Mouse (Mus musculus) C2C12 (cell line): Measurements from ENCODE around the gene 2900026A02Rik. TPM values are rescaled to one million over a fixed set of nuclear protein-coding genes. Genes with fewer than 3 reads are reported as not detected.

Experiments used
- H3K27me3 ChIP-seq: one replicate; pipeline ENCODE4 v1.6.1; 2011; ENCODE audit not compliant: control insufficient read depth, insufficient read depth, insufficient read length
- H3K36me3 ChIP-seq: one replicate; pipeline ENCODE4 v1.6.1; 2011; ENCODE audit not compliant: control insufficient read depth, insufficient read depth
- H3K4me3 ChIP-seq: one replicate; pipeline ENCODE4 v1.5.1; 2011; ENCODE audit warnings: mild to moderate bottlenecking, control low read depth; ENCODE audit not compliant: poor library complexity, insufficient read depth, severe bottlenecking
- H3K79me2 ChIP-seq: one replicate; pipeline ENCODE4 v1.6.1; 2011; ENCODE audit not compliant: control insufficient read depth, insufficient read depth
- H3K79me3 ChIP-seq: one replicate; pipeline ENCODE4 v1.6.1; 2011; ENCODE audit warnings: low read depth, control low read depth
- H3ac ChIP-seq: one replicate; pipeline ENCODE3; 2011; ENCODE audit warnings: low read depth; ENCODE audit not compliant: control insufficient read depth, insufficient read length
- CEBPB ChIP-seq: IDR thresholded peaks from one replicate; pipeline ENCODE4 v1.6.1; 2011; ENCODE audit warnings: low read depth, mild to moderate bottlenecking, control low read depth, moderate library complexity
- CTCF ChIP-seq: IDR thresholded peaks from one replicate; pipeline ENCODE4 v1.5.1; 2011; ENCODE audit not compliant: control insufficient read depth, insufficient read depth, insufficient read length
- FOSL1 ChIP-seq: IDR thresholded peaks from one replicate; pipeline ENCODE4 v1.8.0; 2011; ENCODE audit warnings: mild to moderate bottlenecking, low read length; ENCODE audit not compliant: poor library complexity, insufficient read depth, severe bottlenecking
- MAX ChIP-seq: IDR thresholded peaks from one replicate; pipeline ENCODE4 v1.6.1; 2011; ENCODE audit warnings: mild to moderate bottlenecking, control low read depth
- MYOD1 ChIP-seq: IDR thresholded peaks from one replicate; pipeline ENCODE4 v1.6.1; 2011; ENCODE audit warnings: low read depth; ENCODE audit not compliant: control insufficient read depth, insufficient read length
- MYOG ChIP-seq: IDR thresholded peaks from one replicate; pipeline ENCODE4 v1.6.1; 2011; ENCODE audit not compliant: control insufficient read depth, insufficient read length; ENCODE audit errors: extremely low read depth
- USF1 ChIP-seq: IDR thresholded peaks from one replicate; pipeline ENCODE4 v1.6.1; 2011; ENCODE audit warnings: low read depth, mild to moderate bottlenecking, control low read depth, moderate library complexity
- polyA plus RNA-seq: library from polyadenylated mRNA; unstranded; fragments of >200 nt; fragmentation: generic; extraction: Trizol; gene quantifications from one replicate; pipeline ENCODE4 v1.2.1, GENCODE M21; 2012; ENCODE audit warnings: missing spikeins

Gene 2900026A02Rik
- polyA plus RNA-seq, 1 experiment = 8.4 TPM

DNA sequence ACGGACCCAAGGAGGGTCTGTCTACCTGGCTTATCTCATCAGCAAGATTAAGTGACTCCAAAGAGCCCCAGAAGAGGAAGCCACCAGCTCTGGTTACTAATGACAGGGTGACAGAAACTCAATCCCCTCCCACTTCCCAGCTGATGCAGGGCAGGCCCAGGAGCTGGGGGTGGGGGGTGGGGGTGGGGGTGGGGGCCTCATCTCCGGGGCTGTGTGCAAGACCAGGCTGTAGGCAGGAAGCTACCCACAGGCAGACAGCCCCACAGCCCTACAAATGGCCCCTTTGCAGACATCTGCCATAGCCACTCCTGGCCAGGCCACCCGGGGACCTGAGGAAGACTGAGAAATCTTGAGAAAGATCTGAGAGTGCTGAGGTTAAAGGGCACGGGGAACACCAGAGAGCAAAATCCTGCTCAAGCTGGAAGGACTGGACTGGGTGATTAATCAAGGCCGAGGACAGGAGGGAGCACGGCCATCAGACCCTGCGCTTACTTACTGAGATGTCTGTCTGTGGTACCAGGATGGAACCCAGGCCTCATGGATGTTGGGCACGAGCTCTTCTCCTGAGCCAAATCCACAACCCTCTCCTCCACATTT is 62.2 kb downstream of the 2900026A02Rik start:
- no peak for TF ChIP-seq MYOG
- TF ChIP-seq CTCF = no peak
- no peak for TF ChIP-seq FOSL1
- TF ChIP-seq CEBPB = no peak
- no peak for TF ChIP-seq USF1
- no peak for TF ChIP-seq MYOD1
- no peak for TF ChIP-seq MAX
- H3ac ChIP-seq = no peak overlapping the region
- H3K79me3 ChIP-seq = peaks cover 5% of the 10 kb centered on the region
- H3K27me3 ChIP-seq = no peaks in the 10 kb centered on the region
- no peak overlapping the region for H3K4me3 ChIP-seq
- peaks cover 45% of the 10 kb centered on the region for H3K79me2 ChIP-seq
- no peaks in the 10 kb centered on the region for H3K36me3 ChIP-seq

DNA sequence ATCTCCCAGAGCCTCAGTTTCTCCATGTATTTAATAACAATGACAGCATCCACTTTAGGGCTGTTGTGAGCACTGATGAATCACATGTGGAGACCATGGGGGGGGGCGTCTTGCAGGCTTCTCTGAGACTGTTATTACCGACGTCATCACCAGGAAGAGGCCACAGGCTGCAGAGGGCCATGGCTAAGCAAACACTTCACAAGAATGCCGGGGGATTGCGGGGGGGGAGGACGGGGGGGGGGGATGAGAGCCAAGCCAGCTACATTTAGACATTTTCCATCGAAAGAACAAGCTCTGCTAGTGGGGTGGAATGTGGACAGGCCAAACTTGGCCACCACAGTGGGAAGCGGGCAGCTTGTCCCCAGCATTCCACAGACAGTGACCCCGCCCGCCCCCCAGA is 63.4 kb downstream of the 2900026A02Rik start:
- H3K79me3 ChIP-seq = peaks cover 5% of the 10 kb centered on the region
- no peak overlapping the region for H3ac ChIP-seq
- H3K79me2 ChIP-seq = peaks cover 47% of the 10 kb centered on the region
- no peak overlapping the region for H3K4me3 ChIP-seq
- no peak for TF ChIP-seq CTCF
- no peak for TF ChIP-seq MYOG
- TF ChIP-seq USF1 = no peak
- TF ChIP-seq MAX = no peak
- no peak for TF ChIP-seq MYOD1
- TF ChIP-seq FOSL1 = no peak
- TF ChIP-seq CEBPB = no peak
- no peaks in the 10 kb centered on the region for H3K36me3 ChIP-seq
- H3K27me3 ChIP-seq = no peaks in the 10 kb centered on the region

DNA sequence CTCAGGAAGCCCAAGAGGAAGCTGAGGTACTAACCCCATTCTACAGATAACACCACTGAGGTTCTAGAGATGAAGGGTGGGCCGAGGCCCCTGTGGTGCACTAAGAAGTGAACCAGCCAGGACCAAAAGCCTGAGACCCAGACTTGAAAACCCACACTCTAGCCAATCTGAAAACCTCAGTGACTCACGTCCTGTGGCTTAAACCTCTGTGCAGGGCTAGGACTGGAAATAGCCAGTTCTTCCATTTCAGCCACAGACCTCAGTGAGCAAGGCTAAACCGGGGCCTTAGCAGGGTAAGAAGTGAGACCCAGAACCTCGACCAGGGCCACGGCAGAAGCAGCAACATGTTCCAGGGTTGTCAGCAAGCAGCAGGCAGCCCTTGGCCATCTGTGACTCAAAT is 64.0 kb downstream of the 2900026A02Rik start:
- no peak for TF ChIP-seq USF1
- no peak for TF ChIP-seq CTCF
- TF ChIP-seq CEBPB = no peak
- no peak for TF ChIP-seq MAX
- TF ChIP-seq MYOD1 = no peak
- peak; percentile 10 for TF ChIP-seq FOSL1
- Histone ChIP-seq H3K4me3 (no peak overlapping the region), H3K79me3 (peaks cover 5% of the 10 kb centered on the region), H3ac (peak overlapping the region; percentile 28), H3K36me3 (no peaks in the 10 kb centered on the region), H3K27me3 (no peaks in the 10 kb centered on the region), H3K79me2 (peaks cover 45% of the 10 kb centered on the region)

DNA sequence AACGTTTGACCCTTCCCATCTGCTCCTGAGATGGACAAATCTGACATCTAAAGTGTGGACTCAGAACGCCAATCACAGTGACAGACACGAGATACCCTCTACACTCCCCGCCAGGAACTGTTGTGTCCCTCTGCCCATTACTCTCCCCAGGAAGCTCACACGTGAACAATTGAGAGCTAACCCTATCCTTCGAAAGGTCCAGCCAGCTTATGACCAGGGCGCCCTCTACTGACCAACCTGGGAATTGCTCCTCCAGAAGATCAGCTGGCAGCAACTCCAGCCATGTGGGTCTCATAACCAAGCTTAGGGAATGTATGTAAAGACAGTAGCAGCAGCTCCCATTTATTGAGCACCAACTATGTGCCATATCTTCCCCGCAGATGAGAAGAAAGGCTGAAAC is 65.9 kb downstream of the 2900026A02Rik start:
- Histone ChIP-seq H3K27me3 (no peaks in the 10 kb centered on the region), H3K79me2 (peaks cover 36% of the 10 kb centered on the region), H3K79me3 (peaks cover 3% of the 10 kb centered on the region), H3ac (no peak overlapping the region), H3K4me3 (no peak overlapping the region), H3K36me3 (no peaks in the 10 kb centered on the region)
- TF ChIP-seq CTCF = peak; percentile 68
- no peak for TF ChIP-seq FOSL1
- TF ChIP-seq USF1 = no peak

DNA sequence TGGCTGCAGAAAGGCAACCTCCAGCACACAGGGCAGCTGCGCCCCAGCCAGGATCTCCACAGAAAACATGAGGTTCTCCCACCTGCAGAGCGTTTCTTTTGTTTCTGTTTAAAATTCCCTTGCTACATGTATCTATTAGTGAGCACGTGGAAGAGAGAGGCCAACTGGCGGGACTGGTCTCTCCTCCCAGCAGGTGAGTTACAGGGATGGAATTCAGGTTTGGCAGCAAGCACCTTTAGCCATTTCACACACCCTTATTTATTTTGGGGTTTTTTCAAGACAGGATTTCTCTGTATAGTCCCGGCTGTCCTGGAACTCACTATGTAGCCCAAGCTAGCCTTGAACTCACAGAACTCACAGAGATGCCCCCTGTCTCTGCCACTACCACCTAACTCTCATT is 66.6 kb downstream of the 2900026A02Rik start:
- no peak for TF ChIP-seq FOSL1
- no peak for TF ChIP-seq USF1
- no peak for TF ChIP-seq MAX
- TF ChIP-seq MYOD1 = no peak
- no peak for TF ChIP-seq CTCF
- Histone ChIP-seq H3K79me3 (peaks cover 3% of the 10 kb centered on the region), H3K79me2 (peaks cover 36% of the 10 kb centered on the region), H3K4me3 (no peak overlapping the region), H3K27me3 (no peaks in the 10 kb centered on the region), H3ac (no peak overlapping the region), H3K36me3 (no peaks in the 10 kb centered on the region)

DNA sequence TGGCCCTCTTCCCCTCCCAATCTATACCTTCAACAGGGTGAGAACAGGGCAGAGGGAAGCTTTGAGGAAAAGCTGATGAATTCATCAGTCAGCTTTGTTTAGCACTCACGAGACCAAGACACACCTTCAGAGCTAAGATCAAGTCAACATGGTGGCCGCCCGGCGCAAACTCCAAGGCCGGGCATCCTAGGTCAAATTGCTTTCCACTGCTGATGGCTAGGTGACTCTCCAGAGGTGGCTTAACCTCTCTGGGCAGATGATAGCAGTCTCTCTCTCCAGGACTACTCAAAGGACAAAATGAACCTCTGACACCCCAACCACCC is 67.6 kb downstream of the 2900026A02Rik start:
- TF ChIP-seq MYOD1 (no peak), CTCF (no peak), MAX (no peak), MYOG (no peak), CEBPB (no peak), USF1 (no peak), FOSL1 (no peak)
- no peak overlapping the region for H3K4me3 ChIP-seq
- no peak overlapping the region for H3ac ChIP-seq
- no peaks in the 10 kb centered on the region for H3K36me3 ChIP-seq
- peaks cover 3% of the 10 kb centered on the region for H3K79me3 ChIP-seq
- peaks cover 36% of the 10 kb centered on the region for H3K79me2 ChIP-seq
- H3K27me3 ChIP-seq = no peaks in the 10 kb centered on the region
